1 mouse cellular context compared by ENCODE assay signal in genomic region chr2:174327295-174327981, GRCm38 (mm10).
TF ChIP-seq lines count a peak whose summit lies in the region.

No protein-coding gene starts in this region.

TF ChIP-seq in CH12.LX, 34 proteins besides CTCF, POLR2A, EP300 and RAD21 (continued from another document):
- TF ChIP-seq MXI1 (IDR thresholded peaks at IDR 0.05; ENCODE audit: low read depth, low read length): peak; percentile 97
- no peak for TF ChIP-seq SMC3 (IDR thresholded peaks at IDR 0.05; ENCODE audit: low read depth, low read length)
- peak; percentile 90 for TF ChIP-seq POLR2AphosphoS2 (IDR thresholded peaks at IDR 0.05; ENCODE audit: low read depth, low read length)
- TF ChIP-seq CHD1 (IDR thresholded peaks at IDR 0.05; ENCODE audit: low read depth, low read length): peak; percentile 96
- TF ChIP-seq SIN3A (IDR thresholded peaks at IDR 0.05; ENCODE audit: low read length): peak; percentile 95
- peak; percentile 58 for TF ChIP-seq NRF1 (IDR thresholded peaks at IDR 0.05; ENCODE audit: low read depth, low read length)
- TF ChIP-seq JUN (IDR thresholded peaks at IDR 0.05; ENCODE audit: insufficient read depth, low read depth, low read length): no peak
- no peak for TF ChIP-seq ZC3H11A (IDR thresholded peaks at IDR 0.05; ENCODE audit: low read depth, low read length)
- peak; percentile 95 for TF ChIP-seq TBP (conservative IDR thresholded peaks at IDR 0.05; ENCODE audit: low read depth, low read length)
- no peak for TF ChIP-seq CHD2 (IDR thresholded peaks at IDR 0.05; ENCODE audit: low read length)
- no peak for TF ChIP-seq JUND (conservative IDR thresholded peaks at IDR 0.05; ENCODE audit: low read depth, low read length)
- peak; percentile 44 for TF ChIP-seq ELF1 (IDR thresholded peaks at IDR 0.05; ENCODE audit: low read depth, low read length)
- TF ChIP-seq MAX (IDR thresholded peaks at IDR 0.05; ENCODE audit: low read length): peak; percentile 94
- no peak; the same call in 1 of the 2 replicates for TF ChIP-seq GABPA (IDR thresholded peaks at IDR 0.05; ENCODE audit: insufficient replicate concordance, low read depth, low read length)
- TF ChIP-seq UBTF (IDR thresholded peaks at IDR 0.05; ENCODE audit: low read depth, low read length): no peak
